Mouse (Mus musculus) spleen, postnatal 14 days (tissue): ENCODE data around the gene Vmn2r37.
"Not testable (repeated sequence)": the region's sequence is repeated elsewhere in the genome, so short reads cannot be mapped to it uniquely, and the experiment has no call there.

Experiments
- DNase-seq, 2 experiments: peaks; one replicate each; pipeline ENCODE4 v3.0.0; 2021 to 2022; ENCODE audit warnings: low spot score in 2 of 2

The Vmn2r37 gene

GRCm38 (mm10) chr7:9223553-9223952 is at the start of gene Vmn2r37:
Vmn2r37 (minus strand) TSS chr7:9223653.
- not testable (repeated sequence) for DNase-seq
